Mouse (Mus musculus) adrenal gland, postnatal 36 days (tissue): ENCODE results near the gene Ccdc177. TPM values are rescaled to one million over a fixed set of nuclear protein-coding genes. Genes with fewer than 3 reads are reported as not detected.
A peak's percentile ranks its signal among the peaks of the same experiment; 100 is the strongest.

ENCODE experiments used
- DNase-seq, 2 experiments: peaks; one replicate each; pipeline ENCODE4 v3.0.0; 2021; ENCODE audit warnings: mixed read lengths in 1 of 2
- total RNA-seq, 2 experiments: library from RNA; stranded (reverse); gene quantifications; 2 replicates each; pipeline ENCODE4 v1.2.3; 2021

The Ccdc177 gene
- total RNA-seq, 2 experiments from 2014 or later, result not detected

- DNase-seq, result no peak
Measured at GRCm38 (mm10) chr12:80785005-80785404, 24.5 kb upstream of the Ccdc177 start.

- no peak for DNase-seq
Measured at GRCm38 (mm10) chr12:80783889-80784288, 23.4 kb upstream of the Ccdc177 start.

- no peak for DNase-seq
Measured at GRCm38 (mm10) chr12:80782892-80783291, 22.4 kb upstream of the Ccdc177 start.

- DNase-seq, result no peak
Measured at GRCm38 (mm10) chr12:80782190-80782589, 21.7 kb upstream of the Ccdc177 start.

- no peak for DNase-seq
Measured at GRCm38 (mm10) chr12:80779760-80780159, 19.3 kb upstream of the Ccdc177 start.

- DNase-seq, result no peak
Measured at GRCm38 (mm10) chr12:80778188-80778936, 17.9 kb upstream of the Ccdc177 start.

GRCm38 (mm10) chr12:80776046-80776634 lies 15.7 kb upstream of the Ccdc177 start:
- no peak for DNase-seq

GRCm38 (mm10) chr12:80774786-80775185 lies 14.3 kb upstream of the Ccdc177 start:
- no peak for DNase-seq

GRCm38 (mm10) chr12:80769697-80770096 lies 9.2 kb upstream of the Ccdc177 start:
- peak; percentile 81 to 85 for DNase-seq

GRCm38 (mm10) chr12:80764116-80764515 lies 3.6 kb upstream of the Ccdc177 start:
- DNase-seq, result no peak

GRCm38 (mm10) chr12:80762982-80763381 lies 2.5 kb upstream of the Ccdc177 start:
- no peak for DNase-seq

GRCm38 (mm10) chr12:80759713-80760395 lies 633 bp downstream of the Ccdc177 start:
- no peak for DNase-seq

GRCm38 (mm10) chr12:80759387-80759712 lies 1.1 kb downstream of the Ccdc177 start:
- no peak for DNase-seq

- DNase-seq, result peak; percentile 20 to 30
Measured at GRCm38 (mm10) chr12:80758559-80759386, 1.7 kb downstream of the Ccdc177 start.

- peak; percentile 82 to 83 for DNase-seq
Measured at GRCm38 (mm10) chr12:80757751-80758558, 2.5 kb downstream of the Ccdc177 start.

- DNase-seq, result no peak
Measured at GRCm38 (mm10) chr12:80751556-80751955, 8.9 kb downstream of the Ccdc177 start.

- DNase-seq, result no peak
Measured at GRCm38 (mm10) chr12:80746031-80746813, 14.3 kb downstream of the Ccdc177 start.

- no peak for DNase-seq
Measured at GRCm38 (mm10) chr12:80744614-80745013, 15.9 kb downstream of the Ccdc177 start.

- DNase-seq, result peak; percentile 20 to 50
Measured at GRCm38 (mm10) chr12:80739482-80739881, 21.0 kb downstream of the Ccdc177 start.

- no peak for DNase-seq
Measured at GRCm38 (mm10) chr12:80737283-80737600, 23.2 kb downstream of the Ccdc177 start.
